Mouse (Mus musculus): ENCODE measurements around the gene Ccr6.

DNA sequence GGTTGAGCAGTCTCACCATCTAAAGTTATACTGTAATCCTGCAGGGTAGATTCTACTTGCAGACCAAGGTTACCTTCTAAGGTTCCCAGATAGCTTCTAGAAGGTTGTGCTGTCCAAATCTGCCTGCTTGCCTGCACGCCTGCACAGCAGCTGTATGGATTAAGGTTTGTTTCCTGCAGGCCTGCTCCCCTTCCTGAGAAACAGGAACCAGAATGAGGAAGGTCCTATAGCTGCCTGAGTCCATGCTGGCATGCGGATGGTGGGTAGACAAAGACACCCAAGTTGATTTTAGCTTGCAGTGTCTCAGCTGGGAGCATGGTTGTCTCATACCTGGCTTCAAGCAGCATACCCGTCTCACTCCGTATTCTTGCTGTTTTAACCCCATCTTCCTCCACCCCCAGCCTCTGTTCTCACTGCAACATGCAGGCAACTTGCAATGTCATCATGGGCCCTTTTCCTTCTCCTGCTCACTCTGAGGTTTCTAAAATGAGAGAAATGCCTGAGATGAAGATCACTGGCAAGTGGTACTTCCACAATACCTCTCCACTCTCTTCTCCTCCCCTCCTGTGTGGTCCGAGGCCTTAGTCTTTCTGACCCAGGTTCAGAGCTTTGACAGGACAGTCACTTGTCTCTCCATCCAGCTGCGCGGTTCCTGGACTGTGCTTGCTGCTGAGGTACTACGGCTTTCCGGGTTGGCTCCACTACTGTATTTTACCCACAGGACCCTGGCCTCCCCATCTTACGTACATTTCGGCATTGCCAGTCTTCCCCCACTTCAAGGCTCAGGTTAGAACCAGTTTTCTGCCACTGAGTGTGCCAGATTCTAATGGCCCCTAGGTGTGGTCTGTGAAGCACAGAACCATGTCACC is 36.5 kb upstream of the Ccr6 start:
- TF ChIP-seq CTCF (IDR thresholded peaks at IDR 0.05; ENCODE audit: low read depth) (no peak), EP300 (optimal IDR thresholded peaks at IDR 0.05) (no peak)
